In the genomic region with DNA sequence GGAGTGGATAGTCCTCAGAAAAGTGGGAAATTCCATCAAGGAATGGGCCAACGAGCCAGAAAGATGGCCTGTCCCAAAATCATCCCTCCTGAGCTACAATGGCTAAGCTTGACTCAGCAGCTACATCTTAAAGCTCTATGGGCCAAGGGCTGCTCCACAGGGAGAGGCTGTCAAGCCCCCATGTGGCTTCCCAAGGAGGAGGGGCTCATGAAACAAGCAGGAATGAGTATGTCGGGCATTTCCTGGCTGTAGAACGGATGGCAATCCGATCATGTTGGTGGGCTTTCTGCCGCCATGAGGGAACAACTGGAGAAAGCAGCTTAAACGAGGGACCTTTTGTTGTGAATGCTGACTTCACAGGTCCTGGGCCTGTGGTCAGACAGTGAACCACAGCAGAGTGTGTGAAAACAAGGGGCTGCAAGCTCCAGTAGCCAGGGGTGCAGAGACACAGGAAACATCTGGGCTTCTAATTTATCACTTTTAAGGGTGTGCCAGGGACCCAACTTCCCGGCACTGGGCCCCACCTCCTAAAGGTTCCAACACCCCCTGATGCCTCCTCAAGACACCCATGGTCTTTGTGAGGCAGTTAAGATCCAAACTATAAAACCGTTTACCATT, we compare ENCODE assay signal across 7 mouse cellular contexts. TPM values are rescaled to one million over a fixed set of nuclear protein-coding genes. Genes with fewer than 3 reads are reported as not detected.
DNase-seq lines count a peak whose midpoint lies in the region; ATAC-seq lines count a peak whose summit lies in the region.

No protein-coding gene starts in this region.

- peak; percentile 42 for DNase-seq in T-cell, adult 2 months (ENCODE audit: low spot score)
- peak; percentile 46 for DNase-seq in heart, adult 8-10 months (ENCODE audit: low spot score)
- DNase-seq in spleen, adult 18-20 months: peak; percentile 55 to 65
- no peak for DNase-seq in layer of hippocampus, postnatal 25 days (ENCODE audit: extremely low spot score in 1 of 2, low spot score in 1 of 2)
- DNase-seq in gastrocnemius, postnatal 14 days: no peak
- no peak for DNase-seq in urinary bladder, postnatal 36 days (ENCODE audit: low spot score in 2 of 2)

- H3K36me3 ChIP-seq in limb, embryonic 12.5 days: no peaks in the 10 kb centered on the region

- H3K4me1 ChIP-seq in limb, embryonic 12.5 days (replicated peaks): peaks cover 65% of the 10 kb centered on the region

- H3K9me3 ChIP-seq in limb, embryonic 12.5 days: no peaks in the 10 kb centered on the region

- no peak overlapping the region for H3K4me3 ChIP-seq in limb, embryonic 12.5 days (replicated peaks)

- no peaks in the 10 kb centered on the region for H3K27me3 ChIP-seq in limb, embryonic 12.5 days

- no peak overlapping the region for H3K4me2 ChIP-seq in limb, embryonic 12.5 days

- H3K9ac ChIP-seq in limb, embryonic 12.5 days (replicated peaks): no peak overlapping the region

- intact Hi-C loops in gastrocnemius, postnatal 14 days (cut with DNase I; ENCODE audit: low total_unique reads): loop anchor here (10.0 kb wide), 1 partner anchor 408 kb away; no protein-coding TSS in a partner anchor

- 51% methylated on average over 8 of the region's 8 CpGs for WGBS in limb, embryonic 12.5 days

- 0 out of 2 replicates have a peak overlapping the region, but pooled peaks have one; percentile 64 for H3K27ac ChIP-seq in limb, embryonic 12.5 days

- no peak for ATAC-seq in limb, embryonic 12.5 days (ENCODE audit: insufficient number of reproducible peaks, insufficient read depth, low FRiP score, low TSS enrichment, low read depth)

RNA-seq across cellular contexts. Expression of a gene that starts 53.5 kb away (rescaled TPM):
- total RNA-seq in heart, adult 8-10 months (2022): 10 to 100 TPM; 14.3 to 28.1 (median 19.6) TPM
- polyA plus RNA-seq in limb, embryonic 12.5 days (2016; fragmentation: Nextera tagmentation; extraction: Ambion mirVana): 25.4 and 25.6 TPM in 2 replicates
- total RNA-seq in layer of hippocampus, postnatal 25 days (2021): 10 to 100 TPM; 19.6 to 28.4 TPM
- total RNA-seq in gastrocnemius, postnatal 14 days (2021): 10 to 100 TPM; 12.0 to 21.1 TPM

Comparison
In these comparisons a context has a peak if more than half of its experiments do, and no peak if none do; other contexts are left out.
1. DNase-seq: peak in T-cell, adult 2 months (single experiment), heart, adult 8-10 months (single experiment) and spleen, adult 18-20 months (2 of 2); none in layer of hippocampus, postnatal 25 days (0 of 2), gastrocnemius, postnatal 14 days (single experiment) and urinary bladder, postnatal 36 days (0 of 2).